Comparison of ENCODE assay signal across 28 mouse cellular contexts in the genomic region with DNA sequence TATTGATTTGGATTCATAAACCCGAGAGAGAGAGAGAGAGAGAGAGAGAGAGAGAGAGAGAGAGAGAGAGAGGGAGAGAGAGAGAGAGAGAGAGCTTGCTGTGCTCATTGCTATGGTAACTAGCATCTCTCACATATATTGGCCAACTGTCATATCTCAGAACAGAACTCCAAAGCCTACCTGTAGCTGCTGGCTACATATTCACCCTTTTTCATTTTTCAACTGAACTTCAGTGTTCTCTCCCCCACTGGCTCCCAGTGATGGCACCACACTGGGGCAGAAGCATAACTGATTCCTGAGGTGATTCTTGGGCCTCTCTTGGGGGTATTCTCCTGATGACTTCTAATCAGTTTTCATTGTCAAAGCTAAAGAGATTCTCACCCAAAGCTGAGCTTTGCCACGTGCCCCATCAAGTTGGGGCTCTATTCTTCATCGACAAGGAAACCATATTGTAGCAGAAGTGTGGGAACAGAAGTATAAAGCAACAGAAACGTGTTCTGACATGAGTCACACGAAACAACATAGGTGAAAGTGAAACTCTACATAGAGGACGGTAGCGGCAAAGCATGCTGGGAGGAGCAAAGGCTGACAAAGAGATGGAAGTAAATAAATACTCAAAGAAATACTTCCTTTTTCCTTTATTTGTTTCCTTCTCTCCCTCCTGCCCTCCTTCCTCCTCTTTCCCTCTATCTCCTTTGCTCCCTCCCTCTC. TPM values are rescaled to one million over a fixed set of nuclear protein-coding genes. Genes with fewer than 3 reads are reported as not detected.
DNase-seq lines count a peak whose midpoint lies in the region; ATAC-seq and TF ChIP-seq lines count a peak whose summit lies in the region.
"Had no signal": no experiment of that assay in that cellular context is flagged by ENCODE, and none has a peak within 500 bp of the region (broad histone marks: within the 10 kb centered on the region; RNA-seq: fewer than 3 reads in every experiment).

No protein-coding gene starts in this region.

- peak; percentile 54; the same call in 1 of the 2 replicates for ATAC-seq in forebrain, embryonic 16.5 days
- ATAC-seq in forebrain, embryonic 14.5 days, result no peak
- ATAC-seq in intestine, postnatal 0 days, result no peak
- ATAC-seq: midbrain, embryonic 15.5 days had no signal

- no peak overlapping the region for H3K4me3 ChIP-seq in forebrain, embryonic 16.5 days (replicated peaks; ENCODE audit: low read length)
- no peak overlapping the region for H3K4me3 ChIP-seq in forebrain, embryonic 14.5 days (ENCODE audit: low read depth, low read length)
- no peak overlapping the region for H3K4me3 ChIP-seq in intestine, postnatal 0 days (ENCODE audit: low read depth, low read length)
- H3K4me3 ChIP-seq: embryonic facial prominence, embryonic 13.5 days; heart, embryonic 13.5 days; left cerebral cortex, adult 2 months; limb, embryonic 12.5 days; lung, embryonic 15.5 days; midbrain, embryonic 10.5 days; midbrain, embryonic 15.5 days had no signal

- no peak for TF ChIP-seq CTCF in intestine, postnatal 0 days (IDR thresholded peaks at IDR 0.05; ENCODE audit: low read depth)

- peaks cover 14% of the 10 kb centered on the region; the same call in 1 of the 2 replicates for H3K4me1 ChIP-seq in forebrain, embryonic 16.5 days (replicated peaks; ENCODE audit: control insufficient read depth, insufficient read depth, low read length)
- H3K4me1 ChIP-seq in forebrain, embryonic 14.5 days (ENCODE audit: control insufficient read depth, insufficient read depth, low read length), result peaks cover 4% of the 10 kb centered on the region; the same call in 1 of the 2 replicates
- H3K4me1 ChIP-seq in intestine, postnatal 0 days (replicated peaks; ENCODE audit: control insufficient read depth, insufficient read depth, low read length), result no peaks in the 10 kb centered on the region
- H3K4me1 ChIP-seq: embryonic facial prominence, embryonic 13.5 days; limb, embryonic 12.5 days; lung, embryonic 15.5 days had no signal

- WGBS in forebrain, embryonic 16.5 days, result 79% methylated on average over 7 of the region's 7 CpGs
- WGBS in forebrain, embryonic 14.5 days, result 84% methylated on average over 7 of the region's 7 CpGs
- 55% methylated on average over 7 of the region's 7 CpGs for WGBS in large intestine, adult 2 months
- 66% methylated on average over 7 of the region's 7 CpGs for WGBS in intestine, postnatal 0 days

- H3K4me2 ChIP-seq in forebrain, embryonic 16.5 days (ENCODE audit: low read length), result no peak overlapping the region
- no peak overlapping the region for H3K4me2 ChIP-seq in forebrain, embryonic 14.5 days (ENCODE audit: low read length)
- H3K4me2 ChIP-seq in intestine, postnatal 0 days (replicated peaks; ENCODE audit: low read depth), result no peak overlapping the region
- H3K4me2 ChIP-seq: embryonic facial prominence, embryonic 13.5 days; heart, embryonic 13.5 days; hindbrain, embryonic 14.5 days; limb, embryonic 12.5 days; liver, embryonic 11.5 days; lung, embryonic 15.5 days; midbrain, embryonic 15.5 days had no signal

- DNase-seq in forebrain, embryonic 14.5 days (ENCODE audit: low spot score), result no peak
- DNase-seq in CD4-positive helper T cell, adult 2 months (ENCODE audit: low read depth, low spot score), result peak; percentile 65
- peak; percentile 37 for DNase-seq in T-cell, adult 2 months (ENCODE audit: low spot score)
- peak; percentile 11 for DNase-seq in large intestine, adult 2 months (ENCODE audit: low read depth, low spot score)
- no peak for DNase-seq in thymus, postnatal 10 days (ENCODE audit: low spot score in 2 of 2)
- DNase-seq: adrenal gland, postnatal 10 days; cerebellum, adult 11 months; cerebellum, adult 9-10 months; cerebellum, postnatal 36 days; gastrocnemius, postnatal 25 days; heart, postnatal 10 days; kidney, adult 8-10 months; kidney, postnatal 4 days; spleen, adult 18-20 months; thymus, adult 2 months; thymus, postnatal 4 days had no signal

- H3K9ac ChIP-seq in forebrain, embryonic 16.5 days (replicated peaks; ENCODE audit: low read depth, low read length), result no peak overlapping the region
- H3K9ac ChIP-seq in forebrain, embryonic 14.5 days (ENCODE audit: low read length), result no peak overlapping the region
- no peak overlapping the region for H3K9ac ChIP-seq in intestine, postnatal 0 days (ENCODE audit: low read depth, low read length)
- H3K9ac ChIP-seq: embryonic facial prominence, embryonic 13.5 days; heart, embryonic 13.5 days; hindbrain, embryonic 14.5 days; limb, embryonic 12.5 days; lung, embryonic 15.5 days; midbrain, embryonic 15.5 days had no signal

- no peaks in the 10 kb centered on the region for H3K36me3 ChIP-seq in forebrain, embryonic 16.5 days (ENCODE audit: control insufficient read depth, insufficient read depth)
- H3K36me3 ChIP-seq in forebrain, embryonic 14.5 days (ENCODE audit: control insufficient read depth, insufficient read depth, low read length), result no peaks in the 10 kb centered on the region
- no peaks in the 10 kb centered on the region for H3K36me3 ChIP-seq in intestine, postnatal 0 days (ENCODE audit: control insufficient read depth, insufficient read depth)
- H3K36me3 ChIP-seq: embryonic facial prominence, embryonic 13.5 days; heart, embryonic 13.5 days; limb, embryonic 12.5 days; lung, embryonic 15.5 days; midbrain, embryonic 10.5 days; midbrain, embryonic 15.5 days had no signal

- H3K27ac ChIP-seq in forebrain, embryonic 16.5 days (ENCODE audit: low read length), result peak overlapping the region; percentile 77
- H3K27ac ChIP-seq in forebrain, embryonic 14.5 days (ENCODE audit: low read depth, low read length), result no peak overlapping the region
- H3K27ac ChIP-seq in intestine, postnatal 0 days (ENCODE audit: low read depth, low read length), result no peak overlapping the region
- H3K27ac ChIP-seq: embryonic facial prominence, embryonic 13.5 days; heart, embryonic 13.5 days; hindbrain, embryonic 14.5 days; kidney, postnatal 0 days; limb, embryonic 12.5 days; lung, embryonic 15.5 days; midbrain, embryonic 10.5 days; midbrain, embryonic 15.5 days had no signal

- H3K27me3 ChIP-seq in forebrain, embryonic 16.5 days (replicated peaks; ENCODE audit: control insufficient read depth, insufficient read depth, low read length), result no peaks in the 10 kb centered on the region
- H3K27me3 ChIP-seq in forebrain, embryonic 14.5 days (replicated peaks; ENCODE audit: control insufficient read depth, insufficient read depth, low read length), result no peaks in the 10 kb centered on the region
- H3K27me3 ChIP-seq in intestine, postnatal 0 days (replicated peaks; ENCODE audit: control insufficient read depth, insufficient read depth, low read length), result no peaks in the 10 kb centered on the region; the same call in 1 of the 2 replicates
- H3K27me3 ChIP-seq: embryonic facial prominence, embryonic 13.5 days; heart, embryonic 13.5 days; limb, embryonic 12.5 days; lung, embryonic 15.5 days; midbrain, embryonic 15.5 days had no signal

- no peaks in the 10 kb centered on the region for H3K9me3 ChIP-seq in forebrain, embryonic 16.5 days (ENCODE audit: control insufficient read depth, low read length)
- no peaks in the 10 kb centered on the region for H3K9me3 ChIP-seq in forebrain, embryonic 14.5 days (replicated peaks; ENCODE audit: control insufficient read depth, low read length)
- H3K9me3 ChIP-seq in intestine, postnatal 0 days (ENCODE audit: control insufficient read depth), result no peaks in the 10 kb centered on the region
- H3K9me3 ChIP-seq: embryonic facial prominence, embryonic 13.5 days; heart, embryonic 13.5 days; limb, embryonic 12.5 days; lung, embryonic 15.5 days; midbrain, embryonic 10.5 days; midbrain, embryonic 15.5 days had no signal

RNA-seq across cellular contexts. Expression of a gene that starts 53.9 kb away (rescaled TPM):
- 8.2 and 8.4 TPM in 2 replicates for polyA plus RNA-seq in forebrain, embryonic 16.5 days (2015; fragmentation: Nextera tagmentation; extraction: Ambion mirVana)
- polyA plus RNA-seq in forebrain, embryonic 14.5 days (2014; fragmentation: Nextera tagmentation; extraction: Ambion mirVana), result 7.6 and 7.7 TPM in 2 replicates
- polyA plus RNA-seq in large intestine, adult 2 months (2012; rRNA removed), result 6.9 and 9.8 TPM in 2 replicates
- 2.8 and 3.3 TPM in 2 replicates for polyA plus RNA-seq in intestine, postnatal 0 days (2015; fragmentation: Nextera tagmentation; extraction: Ambion mirVana)

Comparison
In these comparisons a context has a peak if more than half of its experiments do, and no peak if none do; other contexts are left out.
1. DNase-seq: peak in CD4-positive helper T cell, adult 2 months (single experiment), T-cell, adult 2 months (single experiment) and large intestine, adult 2 months (single experiment); none in forebrain, embryonic 14.5 days (single experiment) and thymus, postnatal 10 days (0 of 2).